Mouse (Mus musculus) megakaryocyte, embryonic 14.5 days (primary cell): Measurements from ENCODE around the gene Nt5dc2. TPM values are rescaled to one million over a fixed set of nuclear protein-coding genes. Genes with fewer than 3 reads are reported as not detected.
A peak's percentile ranks its signal among the peaks of the same experiment; 100 is the strongest.

Experiments used
- H3K27me3 ChIP-seq: replicated peaks from 2 replicates; pipeline ENCODE3; 2012; ENCODE audit warnings: inconsistent platforms
- H3K36me3 ChIP-seq: replicated peaks from 2 replicates; pipeline ENCODE3; 2012; ENCODE audit warnings: low read length, inconsistent platforms, mixed read lengths
- H3K4me1 ChIP-seq: 2 replicates; pipeline ENCODE4 v1.6.1; 2012; ENCODE audit warnings: inconsistent platforms
- H3K4me3 ChIP-seq: replicated peaks from 2 replicates; pipeline ENCODE3; 2012; ENCODE audit warnings: moderate library complexity, mild to moderate bottlenecking, inconsistent platforms
- H3K9me3 ChIP-seq: 2 replicates; pipeline ENCODE4 v1.6.1; 2012; ENCODE audit warnings: inconsistent platforms
- FLI1 ChIP-seq: IDR thresholded peaks from 2 replicates; pipeline ENCODE4 v1.6.1; 2012; ENCODE audit warnings: low read length, inconsistent platforms, mixed read lengths
- GATA1 ChIP-seq: IDR thresholded peaks from 3 replicates; pipeline ENCODE4 v1.6.1; 2012; ENCODE audit warnings: mixed read lengths, low read length, inconsistent platforms, borderline replicate concordance
- polyA plus RNA-seq: library from polyadenylated mRNA; stranded (reverse); fragments of >175 nt; gene quantifications from 2 replicates; pipeline ENCODE4 v1.2.3, GENCODE M21; 2012; ENCODE audit warnings: low replicate concordance; ENCODE audit not compliant: insufficient read depth

Nt5dc2 gene
- polyA plus RNA-seq, 1 experiment, result 70.8 TPM

DNA sequence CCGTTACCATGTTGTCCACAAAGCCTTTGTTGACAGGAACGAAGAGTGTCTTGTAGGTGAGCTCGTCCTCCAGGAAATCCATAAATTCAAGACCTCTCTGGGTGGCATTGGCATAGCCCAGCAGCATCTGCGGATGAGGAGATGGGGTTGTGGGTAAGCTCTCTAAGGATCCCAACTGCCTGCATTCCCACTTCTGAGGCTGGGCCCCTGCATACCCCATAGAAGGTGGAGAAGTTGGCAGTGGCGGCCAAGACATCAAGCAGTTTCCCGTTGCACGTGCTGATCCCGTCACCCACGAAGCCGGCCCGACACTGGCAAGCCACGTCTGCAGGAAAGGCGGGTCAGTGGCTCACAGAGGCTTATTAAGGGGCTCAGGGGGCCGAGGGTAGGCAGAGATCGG, 9.3 kb downstream of the Nt5dc2 start:
- H3K36me3 ChIP-seq, result peaks cover 81% of the 10 kb centered on the region
- no peak for TF ChIP-seq GATA1
- peaks cover 21% of the 10 kb centered on the region for H3K9me3 ChIP-seq
- H3K27me3 ChIP-seq, result peaks cover 84% of the 10 kb centered on the region
- peaks cover 13% of the 10 kb centered on the region; the same call in 1 of the 2 replicates for H3K4me1 ChIP-seq
- no peak overlapping the region for H3K4me3 ChIP-seq

- H3K4me1 ChIP-seq, result peaks cover 13% of the 10 kb centered on the region; the same call in 1 of the 2 replicates
- TF ChIP-seq FLI1 (no peak), GATA1 (no peak)
- H3K4me3 ChIP-seq, result no peak overlapping the region
- H3K27me3 ChIP-seq, result peaks cover 85% of the 10 kb centered on the region
- H3K9me3 ChIP-seq, result peaks cover 24% of the 10 kb centered on the region
- peaks cover 74% of the 10 kb centered on the region for H3K36me3 ChIP-seq
Measured at GRCm38 (mm10) chr14:31141011-31141410, 10.2 kb downstream of the Nt5dc2 start.

- peaks cover 34% of the 10 kb centered on the region for H3K36me3 ChIP-seq
- peaks cover 4% of the 10 kb centered on the region; the same call in 1 of the 2 replicates for H3K4me1 ChIP-seq
- H3K9me3 ChIP-seq, result peaks cover 24% of the 10 kb centered on the region
- no peak for TF ChIP-seq FLI1
- TF ChIP-seq GATA1, result no peak
- no peak overlapping the region for H3K4me3 ChIP-seq
- peaks cover 91% of the 10 kb centered on the region for H3K27me3 ChIP-seq
Measured at GRCm38 (mm10) chr14:31145694-31146093, 14.8 kb downstream of the Nt5dc2 start.

GRCm38 (mm10) chr14:31160196-31161150, 29.6 kb downstream of the Nt5dc2 start:
- peak overlapping the region; percentile 80 for H3K4me3 ChIP-seq
- H3K4me1 ChIP-seq, result peaks cover 35% of the 10 kb centered on the region
- no peaks in the 10 kb centered on the region for H3K36me3 ChIP-seq
- TF ChIP-seq GATA1 (no peak), FLI1 (no peak)
- H3K9me3 ChIP-seq, result peaks cover 11% of the 10 kb centered on the region
- H3K27me3 ChIP-seq, result peaks cover 92% of the 10 kb centered on the region

- H3K4me1 ChIP-seq, result peaks cover 41% of the 10 kb centered on the region
Measured at GRCm38 (mm10) chr14:31161191-31161590, 30.3 kb downstream of the Nt5dc2 start.

DNA sequence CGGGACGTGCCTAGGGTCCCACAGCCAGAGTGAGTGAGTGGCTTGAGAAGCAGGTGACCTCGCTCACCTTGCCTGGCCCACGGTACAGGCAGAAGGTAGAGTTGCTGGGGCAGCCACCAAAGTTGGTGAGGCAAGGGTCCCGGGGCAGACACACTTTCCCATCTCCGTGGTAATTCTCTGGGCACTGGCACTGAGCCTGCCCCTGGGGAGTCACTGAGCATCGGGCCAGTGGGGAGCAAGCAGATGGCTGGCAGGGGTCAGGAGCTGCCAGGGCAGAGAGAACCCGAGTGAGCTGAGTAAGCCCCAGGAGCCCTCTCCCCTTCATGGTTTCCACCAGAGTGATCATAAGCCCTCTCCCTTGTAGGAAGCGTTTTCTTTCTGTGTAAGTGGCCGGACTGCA, 30.8 kb downstream of the Nt5dc2 start:
- TF ChIP-seq GATA1, result no peak
- no peak for TF ChIP-seq FLI1
- Histone ChIP-seq H3K4me3 (peak overlapping the region; percentile 78), H3K4me1 (peaks cover 46% of the 10 kb centered on the region)

More at GRCm38 (mm10) chr14:31161191-31161590, 30.3 kb downstream of the Nt5dc2 start:
- H3K36me3 ChIP-seq, result no peaks in the 10 kb centered on the region
- peaks cover 7% of the 10 kb centered on the region for H3K9me3 ChIP-seq
- H3K27me3 ChIP-seq, result peaks cover 94% of the 10 kb centered on the region
- TF ChIP-seq GATA1 (no peak), FLI1 (no peak)
- peak overlapping the region; percentile 78 for H3K4me3 ChIP-seq

GRCm38 (mm10) chr14:31164067-31164466, 33.2 kb downstream of the Nt5dc2 start:
- peaks cover 64% of the 10 kb centered on the region for H3K4me1 ChIP-seq
- peaks cover 96% of the 10 kb centered on the region for H3K27me3 ChIP-seq
- H3K4me3 ChIP-seq, result no peak overlapping the region
- H3K9me3 ChIP-seq, result peaks cover 7% of the 10 kb centered on the region
- no peak for TF ChIP-seq GATA1
- TF ChIP-seq FLI1, result no peak
- no peaks in the 10 kb centered on the region for H3K36me3 ChIP-seq

More for the DNA sequence above, 30.8 kb downstream of the Nt5dc2 start:
- Histone ChIP-seq H3K9me3 (peaks cover 7% of the 10 kb centered on the region), H3K27me3 (peaks cover 97% of the 10 kb centered on the region), H3K36me3 (no peaks in the 10 kb centered on the region)

DNA sequence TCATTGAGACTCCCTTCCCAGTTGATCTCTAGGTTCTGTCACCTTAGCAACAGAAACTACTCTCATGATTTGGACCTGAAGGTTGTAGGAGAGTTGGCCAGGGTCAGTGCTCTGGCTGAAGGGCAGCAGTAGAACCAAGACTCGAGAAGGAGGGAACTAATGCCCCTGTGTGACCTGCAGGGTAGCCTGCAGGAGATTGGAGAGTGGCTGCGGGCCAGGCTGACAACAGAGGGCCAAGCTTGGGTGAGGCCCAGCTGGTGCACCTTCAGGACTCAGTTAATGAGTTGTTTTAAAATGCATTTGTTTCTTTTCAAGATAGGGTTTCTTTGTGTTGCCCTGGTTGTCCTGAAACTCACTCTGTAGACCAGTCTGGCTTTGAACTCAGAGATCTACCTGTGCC, 34.2 kb downstream of the Nt5dc2 start:
- Histone ChIP-seq H3K4me1 (peaks cover 72% of the 10 kb centered on the region), H3K27me3 (peaks cover 87% of the 10 kb centered on the region), H3K4me3 (no peak overlapping the region)

GRCm38 (mm10) chr14:31165458-31165857, 34.6 kb downstream of the Nt5dc2 start:
- Histone ChIP-seq H3K27me3 (peaks cover 83% of the 10 kb centered on the region), H3K4me1 (peaks cover 72% of the 10 kb centered on the region), H3K36me3 (peaks cover 6% of the 10 kb centered on the region)

More for the DNA sequence above, 34.2 kb downstream of the Nt5dc2 start:
- TF ChIP-seq FLI1 (no peak), GATA1 (no peak)
- peaks cover 7% of the 10 kb centered on the region for H3K9me3 ChIP-seq
- peaks cover 1% of the 10 kb centered on the region for H3K36me3 ChIP-seq

More at GRCm38 (mm10) chr14:31165458-31165857, 34.6 kb downstream of the Nt5dc2 start:
- Histone ChIP-seq H3K4me3 (no peak overlapping the region), H3K9me3 (peaks cover 7% of the 10 kb centered on the region)
- TF ChIP-seq FLI1, result no peak
- no peak for TF ChIP-seq GATA1
